Mouse (Mus musculus) hindbrain, embryonic 12.5 days (tissue): ENCODE measurements around the gene H1foo. TPM values are rescaled to one million over a fixed set of nuclear protein-coding genes. Genes with fewer than 3 reads are reported as not detected.

Experiments used
- ATAC-seq: fragments of 200-750 bp; cut with Nextera tagmentation; 2 replicates; pipeline ENCODE4 v1.8.0; 2017; ENCODE audit warnings: moderate TSS enrichment; ENCODE audit not compliant: low FRiP score
- H3K27ac ChIP-seq: fragments of 300-500 bp; sonication (generic); 2 replicates; pipeline ENCODE4 v1.5.1; 2016; ENCODE audit warnings: mild to moderate bottlenecking
- H3K27me3 ChIP-seq: fragments of 300-500 bp; sonication (generic); 2 replicates; pipeline ENCODE4 v1.6.1; 2016; ENCODE audit warnings: mild to moderate bottlenecking
- H3K36me3 ChIP-seq: fragments of 300-500 bp; sonication (generic); 2 replicates; pipeline ENCODE4 v1.6.1; 2016; ENCODE audit warnings: mild to moderate bottlenecking
- H3K4me1 ChIP-seq: fragments of 300-500 bp; sonication (generic); 2 replicates; pipeline ENCODE4 v1.6.1; 2016
- H3K4me2 ChIP-seq: fragments of 300-500 bp; sonication (generic); replicated peaks from 2 replicates; pipeline ENCODE4 v1.6.1; 2016; ENCODE audit warnings: mild to moderate bottlenecking
- H3K4me3 ChIP-seq: fragments of 300-500 bp; sonication (generic); 2 replicates; pipeline ENCODE4 v1.5.1; 2016; ENCODE audit warnings: mild to moderate bottlenecking
- H3K9ac ChIP-seq: fragments of 300-500 bp; sonication (generic); 2 replicates; pipeline ENCODE4 v1.6.1; 2016; ENCODE audit warnings: mild to moderate bottlenecking, moderate library complexity
- H3K9me3 ChIP-seq: fragments of 300-500 bp; sonication (generic); replicated peaks from 2 replicates; pipeline ENCODE4 v1.6.1; 2016; ENCODE audit warnings: mild to moderate bottlenecking
- WGBS: fragments of 180-500 bp; shearing (Covaris S2); methylation state at CpG from one replicate; pipeline ENCODE4 v1.1.7; 2016; 5-methylcytosine and 5-hydroxymethylcytosine counted together
- polyA plus RNA-seq: library from polyadenylated mRNA; unstranded; fragments of >200 nt; fragmentation: Nextera tagmentation; extraction: Ambion mirVana; gene quantifications from 2 replicates; pipeline ENCODE4 v1.2.1, GENCODE M21; 2016

Gene H1foo
- polyA plus RNA-seq, 1 experiment from 2014 or later, result not detected

DNA sequence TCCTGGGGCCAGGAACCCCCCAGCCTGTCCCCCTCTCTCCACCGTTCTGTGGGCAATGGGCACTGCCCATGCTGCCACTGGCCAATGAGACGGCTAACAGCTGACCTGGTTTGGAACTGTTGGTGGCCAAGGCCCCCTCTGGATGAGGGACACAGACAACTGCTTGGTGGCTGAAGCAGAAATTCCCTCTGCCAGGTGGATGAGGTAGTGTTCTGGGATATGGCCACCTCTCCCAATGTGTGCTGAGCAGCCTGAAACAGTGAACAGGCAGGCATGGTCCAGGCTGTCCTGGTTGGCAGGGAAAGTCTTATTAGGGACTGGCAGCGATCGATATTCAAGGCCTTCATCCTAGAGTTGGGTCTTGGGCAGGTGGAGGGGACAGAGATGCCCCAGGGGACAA lies 10.4 kb downstream of the H1foo start:
- Histone ChIP-seq H3K4me2 (no peak overlapping the region), H3K27ac (no peak overlapping the region), H3K4me1 (peaks cover 22% of the 10 kb centered on the region), H3K4me3 (no peak overlapping the region), H3K9ac (no peak overlapping the region), H3K36me3 (no peaks in the 10 kb centered on the region), H3K9me3 (no peaks in the 10 kb centered on the region), H3K27me3 (no peaks in the 10 kb centered on the region)
- WGBS, result 92% methylated on average over 4 of the region's 4 CpGs
- no peak for ATAC-seq

DNA sequence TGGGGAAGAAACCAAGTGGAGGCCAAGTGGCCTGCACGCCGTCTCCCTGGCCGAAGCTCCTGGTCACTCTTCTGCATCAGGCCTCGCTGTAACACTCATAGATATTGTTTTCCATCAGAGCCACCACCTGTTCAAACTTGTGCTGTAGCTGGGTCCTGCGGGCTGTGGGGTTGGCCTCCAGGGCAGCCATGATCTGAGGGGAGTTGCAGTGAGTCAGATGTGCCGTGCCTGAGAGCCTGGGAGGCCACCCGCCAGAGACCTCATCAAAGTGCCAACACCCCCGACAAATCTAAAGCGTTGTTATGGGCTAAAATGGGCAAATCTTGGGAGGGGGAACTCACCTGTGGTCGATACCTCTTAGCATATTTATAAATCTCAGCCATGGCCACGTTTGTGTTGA lies 10.9 kb downstream of the H1foo start:
- no peak for ATAC-seq
- Histone ChIP-seq H3K36me3 (no peaks in the 10 kb centered on the region), H3K4me1 (peaks cover 22% of the 10 kb centered on the region), H3K27ac (no peak overlapping the region), H3K9me3 (no peaks in the 10 kb centered on the region), H3K27me3 (no peaks in the 10 kb centered on the region), H3K4me3 (no peak overlapping the region), H3K9ac (no peak overlapping the region), H3K4me2 (no peak overlapping the region)
- WGBS, result 78% methylated on average over 11 of the region's 11 CpGs

DNA sequence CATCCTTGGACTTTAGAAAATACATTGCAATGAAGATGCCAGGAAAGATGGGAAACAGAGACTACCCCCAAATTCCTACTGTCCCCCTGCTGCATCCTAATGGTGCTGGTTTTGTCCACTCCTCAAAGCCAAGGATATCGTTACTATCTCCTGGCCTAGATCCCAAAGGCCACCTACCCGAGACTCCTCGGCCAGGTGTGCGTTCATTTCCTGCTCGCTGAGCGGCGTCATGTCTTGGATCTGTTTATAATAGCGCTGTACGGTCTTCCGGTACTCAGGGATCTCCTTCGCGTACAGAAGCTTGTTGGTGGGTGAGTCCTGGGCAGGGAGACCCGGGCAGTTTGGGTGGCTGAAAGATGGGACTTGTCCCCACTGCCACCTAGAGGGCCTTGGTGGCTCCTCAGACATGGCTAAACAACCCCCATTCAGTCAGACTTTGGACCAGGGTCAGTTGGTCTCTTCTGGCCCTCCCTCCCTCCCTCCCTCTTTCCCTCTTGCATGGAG lies 11.7 kb downstream of the H1foo start:
- no peak overlapping the region for H3K4me3 ChIP-seq
- H3K4me1 ChIP-seq, result peaks cover 22% of the 10 kb centered on the region
- H3K4me2 ChIP-seq, result no peak overlapping the region
- H3K9ac ChIP-seq, result no peak overlapping the region
- no peak overlapping the region for H3K27ac ChIP-seq
- H3K9me3 ChIP-seq, result no peaks in the 10 kb centered on the region
- no peaks in the 10 kb centered on the region for H3K27me3 ChIP-seq
- ATAC-seq, result 0 out of 2 replicates have a peak, but pooled peaks have one; percentile 1
- 86% methylated on average over 13 of the region's 13 CpGs for WGBS
- H3K36me3 ChIP-seq, result no peaks in the 10 kb centered on the region

- no peak overlapping the region for H3K9ac ChIP-seq
- 0 out of 2 replicates have a peak, but pooled peaks have one; percentile 23 for ATAC-seq
- no peak overlapping the region for H3K4me3 ChIP-seq
- H3K27me3 ChIP-seq, result no peaks in the 10 kb centered on the region
- H3K27ac ChIP-seq, result no peak overlapping the region
- 38% methylated on average over 16 of the region's 16 CpGs for WGBS
- H3K4me1 ChIP-seq, result peaks cover 22% of the 10 kb centered on the region
- no peak overlapping the region for H3K4me2 ChIP-seq
- H3K36me3 ChIP-seq, result no peaks in the 10 kb centered on the region
- no peaks in the 10 kb centered on the region for H3K9me3 ChIP-seq
Observed at GRCm38 (mm10) chr6:115956922-115957601, 12.3 kb downstream of the H1foo start.

DNA sequence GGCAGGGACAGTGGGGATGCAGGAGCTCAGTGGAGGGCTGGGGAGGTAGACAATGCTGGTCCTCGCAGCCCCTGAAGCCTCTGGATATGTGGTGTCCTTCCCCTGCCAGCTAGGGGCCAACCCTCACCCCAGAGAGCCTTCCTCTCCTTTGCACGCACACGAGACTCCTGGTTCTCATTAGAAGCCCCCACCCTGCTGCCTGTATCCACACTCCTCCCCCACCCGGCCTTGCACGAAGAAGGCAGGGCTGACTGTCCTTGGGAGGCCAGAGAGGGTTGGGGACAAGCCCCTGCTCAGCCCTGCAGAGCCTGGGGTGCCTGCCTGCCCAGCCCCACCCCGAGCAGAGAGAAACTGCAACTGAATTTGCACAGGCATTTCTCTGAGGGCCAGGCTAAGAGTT lies 12.9 kb downstream of the H1foo start:
- Histone ChIP-seq H3K4me3 (no peak overlapping the region), H3K9me3 (no peaks in the 10 kb centered on the region), H3K4me1 (peaks cover 22% of the 10 kb centered on the region), H3K36me3 (no peaks in the 10 kb centered on the region), H3K27ac (no peak overlapping the region), H3K4me2 (no peak overlapping the region), H3K9ac (no peak overlapping the region), H3K27me3 (no peaks in the 10 kb centered on the region)
- WGBS, result 23% methylated on average over 6 of the region's 6 CpGs
- no peak for ATAC-seq

DNA sequence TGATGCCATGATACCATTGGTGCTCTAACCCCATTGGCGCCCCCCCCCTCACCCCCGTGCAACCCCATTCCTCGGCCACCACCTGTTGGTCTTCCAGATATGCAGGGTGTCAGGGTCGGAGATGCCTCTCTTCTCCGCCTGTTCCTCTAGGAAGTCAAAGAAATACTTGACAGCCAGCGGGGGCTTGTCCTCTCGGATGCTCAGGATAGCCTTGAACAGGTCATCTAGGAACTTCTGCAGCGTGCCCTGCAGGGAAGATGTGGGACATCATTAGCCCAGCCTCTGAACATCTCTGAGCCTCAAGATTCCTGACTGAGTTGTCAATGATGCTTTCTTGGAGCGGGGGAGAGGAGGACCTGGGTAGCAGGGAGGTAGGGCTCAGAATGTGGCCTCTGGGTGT lies 13.7 kb downstream of the H1foo start:
- 89% methylated on average over 9 of the region's 9 CpGs for WGBS
- peaks cover 22% of the 10 kb centered on the region for H3K4me1 ChIP-seq
- no peak overlapping the region for H3K9ac ChIP-seq
- H3K4me2 ChIP-seq, result no peak overlapping the region
- no peaks in the 10 kb centered on the region for H3K9me3 ChIP-seq
- H3K27ac ChIP-seq, result no peak overlapping the region
- no peaks in the 10 kb centered on the region for H3K27me3 ChIP-seq
- H3K4me3 ChIP-seq, result no peak overlapping the region
- no peak for ATAC-seq
- H3K36me3 ChIP-seq, result no peaks in the 10 kb centered on the region

DNA sequence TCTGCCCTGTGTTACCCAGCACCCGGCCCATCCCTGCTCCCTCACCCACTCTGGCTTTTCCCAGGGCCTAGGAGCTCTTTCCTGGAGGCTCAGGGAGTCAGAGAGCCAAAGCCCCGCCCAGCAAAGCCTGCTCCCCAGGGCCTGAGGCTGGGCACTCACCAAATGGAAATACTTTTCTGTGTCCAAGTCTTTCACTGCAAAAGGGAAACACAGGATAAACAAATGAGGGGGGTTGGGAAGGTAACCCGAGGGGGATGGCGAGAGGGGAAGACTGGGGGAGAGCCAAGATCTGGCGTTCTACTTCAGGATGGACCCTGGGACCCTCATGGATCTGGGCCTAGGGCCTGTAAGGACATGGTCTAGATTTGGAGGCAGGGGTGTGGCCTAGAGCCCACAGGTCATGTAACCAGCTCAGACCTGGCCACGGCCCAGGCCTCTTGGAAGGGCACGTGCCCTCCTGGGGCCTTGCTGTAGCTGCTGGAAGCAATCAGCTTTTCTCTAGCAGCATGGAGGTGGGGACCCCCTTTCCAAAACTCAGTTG lies 14.5 kb downstream of the H1foo start:
- H3K9ac ChIP-seq, result no peak overlapping the region
- 77% methylated on average over 7 of the region's 7 CpGs for WGBS
- H3K4me3 ChIP-seq, result no peak overlapping the region
- no peak for ATAC-seq
- H3K27ac ChIP-seq, result no peak overlapping the region
- no peaks in the 10 kb centered on the region for H3K27me3 ChIP-seq
- peaks cover 22% of the 10 kb centered on the region for H3K4me1 ChIP-seq
- no peaks in the 10 kb centered on the region for H3K9me3 ChIP-seq
- H3K36me3 ChIP-seq, result no peaks in the 10 kb centered on the region
- H3K4me2 ChIP-seq, result no peak overlapping the region

GRCm38 (mm10) chr6:115960322-115960721 lies 15.6 kb downstream of the H1foo start:
- no peak for ATAC-seq
- H3K27ac ChIP-seq, result no peak overlapping the region
- H3K4me3 ChIP-seq, result no peak overlapping the region
- H3K9me3 ChIP-seq, result no peaks in the 10 kb centered on the region
- no peaks in the 10 kb centered on the region for H3K27me3 ChIP-seq
- peaks cover 18% of the 10 kb centered on the region for H3K4me1 ChIP-seq
- no peaks in the 10 kb centered on the region for H3K36me3 ChIP-seq
- H3K4me2 ChIP-seq, result no peak overlapping the region
- WGBS, result 89% methylated on average over 19 of the region's 19 CpGs
- H3K9ac ChIP-seq, result no peak overlapping the region

DNA sequence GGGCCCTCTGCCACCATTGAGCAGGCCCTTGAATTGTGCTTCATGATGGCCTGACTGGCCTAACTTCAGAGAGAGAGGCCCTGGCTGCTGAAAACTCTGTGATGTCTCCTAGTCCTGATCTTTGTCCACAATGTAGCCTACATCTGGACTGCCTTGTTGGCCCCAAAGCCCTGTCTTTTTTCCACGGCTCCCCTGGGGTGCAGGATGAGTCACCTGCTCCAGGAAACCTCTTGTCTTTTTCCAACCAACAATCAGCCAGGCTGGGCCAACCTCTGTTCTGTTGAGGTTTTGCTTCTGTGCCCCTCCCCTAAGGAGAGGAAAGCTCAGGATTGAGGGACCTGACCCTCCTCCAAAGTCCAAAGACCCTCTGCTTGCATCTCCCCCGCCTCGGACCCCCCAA lies 17.0 kb downstream of the H1foo start:
- Histone ChIP-seq H3K4me1 (peaks cover 14% of the 10 kb centered on the region), H3K36me3 (no peaks in the 10 kb centered on the region), H3K4me3 (no peak overlapping the region), H3K4me2 (no peak overlapping the region), H3K9me3 (no peaks in the 10 kb centered on the region), H3K27ac (no peak overlapping the region), H3K9ac (no peak overlapping the region), H3K27me3 (peaks cover 3% of the 10 kb centered on the region; the same call in 1 of the 2 replicates)
- WGBS, result 86% methylated on average over 3 of the region's 3 CpGs
- ATAC-seq, result no peak

- 37% methylated on average over 23 of the region's 23 CpGs for WGBS
- H3K9ac ChIP-seq, result no peak overlapping the region
- H3K36me3 ChIP-seq, result no peaks in the 10 kb centered on the region
- H3K27ac ChIP-seq, result no peak overlapping the region
- H3K27me3 ChIP-seq, result peaks cover 3% of the 10 kb centered on the region; the same call in 1 of the 2 replicates
- no peak for ATAC-seq
- H3K4me2 ChIP-seq, result no peak overlapping the region
- no peaks in the 10 kb centered on the region for H3K9me3 ChIP-seq
- peaks cover 6% of the 10 kb centered on the region for H3K4me1 ChIP-seq
- H3K4me3 ChIP-seq, result no peak overlapping the region
Observed at GRCm38 (mm10) chr6:115962439-115963085, 17.8 kb downstream of the H1foo start.

DNA sequence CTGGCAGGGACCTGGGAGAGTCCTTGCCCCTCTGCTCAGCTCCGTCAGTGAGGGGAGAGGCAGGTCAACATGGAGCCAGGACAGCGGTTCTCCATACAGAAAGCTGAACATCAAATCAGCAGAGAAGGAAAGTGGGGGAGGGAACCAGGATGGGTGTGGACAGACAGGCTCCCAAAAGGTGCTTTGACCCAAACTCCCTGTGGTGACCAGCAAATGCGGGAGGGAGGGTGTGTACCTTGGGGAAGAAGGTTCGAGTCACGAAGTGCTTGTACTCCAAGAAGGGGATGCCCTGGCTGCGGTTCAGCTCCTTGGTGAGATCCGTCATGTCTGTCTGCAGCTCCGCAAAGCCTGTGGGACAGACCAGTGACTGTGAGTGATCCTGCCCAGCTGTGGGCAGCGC lies 18.9 kb downstream of the H1foo start:
- H3K36me3 ChIP-seq, result no peaks in the 10 kb centered on the region
- WGBS, result 76% methylated on average over 9 of the region's 9 CpGs
- no peak overlapping the region for H3K9ac ChIP-seq
- no peak overlapping the region for H3K4me3 ChIP-seq
- H3K9me3 ChIP-seq, result no peaks in the 10 kb centered on the region
- ATAC-seq, result no peak
- H3K4me1 ChIP-seq, result peaks cover 8% of the 10 kb centered on the region
- no peak overlapping the region for H3K4me2 ChIP-seq
- peaks cover 3% of the 10 kb centered on the region; the same call in 1 of the 2 replicates for H3K27me3 ChIP-seq
- H3K27ac ChIP-seq, result no peak overlapping the region

DNA sequence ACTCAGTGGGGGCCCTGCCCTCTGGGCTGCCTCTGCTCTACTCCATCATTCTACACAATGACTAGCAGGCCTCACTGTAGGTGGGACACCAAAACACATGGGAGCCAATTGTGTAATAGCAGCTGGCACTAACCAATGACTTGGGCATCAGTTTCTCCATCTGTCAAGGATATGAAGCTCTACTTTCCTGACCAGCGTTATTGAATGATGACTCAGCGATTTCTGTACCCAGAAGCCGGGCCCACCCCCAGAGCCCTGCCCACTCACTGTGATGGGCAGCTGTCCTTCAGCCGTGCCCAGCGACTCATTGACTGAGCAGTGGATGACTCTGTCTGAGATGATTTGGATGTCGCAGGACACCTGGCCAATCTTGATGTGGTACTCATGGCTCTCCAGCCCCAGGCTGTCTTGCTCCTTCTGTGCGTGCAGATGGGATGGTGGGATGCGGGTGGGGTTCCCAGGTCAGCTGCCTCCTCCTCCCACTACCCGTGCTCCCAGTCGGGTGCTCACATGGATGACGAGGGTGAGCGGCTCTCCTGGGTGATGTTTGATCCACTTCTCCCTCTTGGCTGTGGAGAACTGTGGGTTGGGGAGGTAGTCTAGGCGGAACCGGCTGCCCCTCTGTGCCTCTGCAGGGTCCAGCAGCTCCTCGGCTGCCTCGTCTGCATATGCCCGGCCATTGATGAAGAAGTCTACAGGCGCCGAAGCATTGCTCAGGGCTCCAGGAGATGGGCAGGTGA lies 21.7 kb downstream of the H1foo start:
- Histone ChIP-seq H3K36me3 (no peaks in the 10 kb centered on the region), H3K27ac (no peak overlapping the region)
- ATAC-seq, result no peak

More for the DNA sequence above, 21.7 kb downstream of the H1foo start:
- H3K27me3 ChIP-seq, result peaks cover 3% of the 10 kb centered on the region; the same call in 1 of the 2 replicates
- H3K9ac ChIP-seq, result no peak overlapping the region
- 94% methylated on average over 19 of the region's 19 CpGs for WGBS
- H3K4me3 ChIP-seq, result no peak overlapping the region
- H3K4me1 ChIP-seq, result peaks cover 18% of the 10 kb centered on the region
- H3K9me3 ChIP-seq, result no peaks in the 10 kb centered on the region
- no peak overlapping the region for H3K4me2 ChIP-seq
